Mouse (Mus musculus) lung, postnatal 0 days (tissue): ENCODE results near the gene Tubb3. TPM values are rescaled to one million over a fixed set of nuclear protein-coding genes. Genes with fewer than 3 reads are reported as not detected.

Source experiments
- ATAC-seq: fragments of 200-750 bp; cut with Nextera tagmentation; 2 replicates; pipeline ENCODE4 v1.8.0; 2017; ENCODE audit warnings: moderate library complexity
- DNase-seq: peaks from one replicate; pipeline ENCODE4 v3.0.0-alpha.2; 2016; ENCODE audit warnings: low spot score
- H3K27ac ChIP-seq: fragments of 300-500 bp; sonication (generic); 2 replicates; pipeline ENCODE4 v1.5.1; 2014; ENCODE audit warnings: antibody characterized with exemption, mild to moderate bottlenecking, low read length, mixed read lengths
- H3K27me3 ChIP-seq: fragments of 300-500 bp; sonication (generic); replicated peaks from 2 replicates; pipeline ENCODE4 v1.6.1; 2014; ENCODE audit warnings: low read length, mixed read lengths; ENCODE audit not compliant: insufficient read depth
- H3K36me3 ChIP-seq: fragments of 300-500 bp; sonication (generic); 2 replicates; pipeline ENCODE4 v1.6.1; 2014; ENCODE audit warnings: low read length, mixed read lengths; ENCODE audit not compliant: insufficient read depth
- H3K4me1 ChIP-seq: fragments of 300-500 bp; sonication (generic); 2 replicates; pipeline ENCODE4 v1.6.1; 2014; ENCODE audit warnings: antibody characterized with exemption, low read depth, low read length, mixed read lengths; ENCODE audit not compliant: insufficient read depth
- H3K4me2 ChIP-seq: fragments of 300-500 bp; sonication (generic); replicated peaks from 2 replicates; pipeline ENCODE4 v1.6.1; 2014; ENCODE audit warnings: low read depth, mild to moderate bottlenecking, low read length, moderate library complexity, mixed read lengths
- H3K4me3 ChIP-seq: fragments of 300-500 bp; sonication (generic); 2 replicates; pipeline ENCODE4 v1.5.1; 2014; ENCODE audit warnings: low read depth, low read length
- H3K9ac ChIP-seq: fragments of 300-500 bp; sonication (generic); replicated peaks from 2 replicates; pipeline ENCODE4 v1.6.1; 2014; ENCODE audit warnings: low read depth, mild to moderate bottlenecking
- H3K9me3 ChIP-seq: fragments of 300-500 bp; sonication (generic); 2 replicates; pipeline ENCODE4 v1.6.1; 2016; ENCODE audit warnings: low read length, mixed read lengths
- CTCF ChIP-seq: IDR thresholded peaks from 2 replicates; pipeline ENCODE4 v1.5.1; 2016; ENCODE audit warnings: antibody characterized with exemption, mild to moderate bottlenecking
- EP300 ChIP-seq: IDR thresholded peaks from 2 replicates; pipeline ENCODE4 v1.6.1; 2016; ENCODE audit warnings: antibody characterized with exemption, mild to moderate bottlenecking, control low read depth
- WGBS: fragments of 180-500 bp; shearing (Covaris S2); extraction: QIAGEN DNeasy Blood & Tissue Kit; methylation state at CpG from one replicate; pipeline ENCODE4 v1.1.7; 2014; 5-methylcytosine and 5-hydroxymethylcytosine counted together
- polyA plus RNA-seq: library from polyadenylated mRNA; unstranded; fragments of >200 nt; fragmentation: Nextera tagmentation; extraction: Ambion mirVana; gene quantifications from 2 replicates; pipeline ENCODE4 v1.2.1, GENCODE M21; 2015

The Tubb3 gene
- polyA plus RNA-seq, 1 experiment from 2014 or later, result 0.42 TPM

- DNase-seq, result no peak
Measured at GRCm38 (mm10) chr8:123415967-123416943, 5.0 kb downstream of the Tubb3 start.

GRCm38 (mm10) chr8:123416944-123417555 is 5.8 kb downstream of the Tubb3 start:
- ATAC-seq, result no peak
- 57% methylated on average over 8 of the region's 8 CpGs for WGBS
- TF ChIP-seq CTCF (no peak), EP300 (no peak)

More at GRCm38 (mm10) chr8:123415967-123416943, 5.0 kb downstream of the Tubb3 start:
- no peak overlapping the region for H3K4me2 ChIP-seq
- WGBS, result 72% methylated on average over 8 of the region's 8 CpGs
- no peak overlapping the region for H3K4me3 ChIP-seq
- ATAC-seq, result no peak
- TF ChIP-seq EP300 (no peak), CTCF (peak; percentile 47)
- no peak overlapping the region for H3K9ac ChIP-seq
- no peaks in the 10 kb centered on the region for H3K36me3 ChIP-seq
- H3K27ac ChIP-seq, result no peak overlapping the region
- no peaks in the 10 kb centered on the region for H3K9me3 ChIP-seq
- no peaks in the 10 kb centered on the region for H3K4me1 ChIP-seq
- peaks cover 15% of the 10 kb centered on the region for H3K27me3 ChIP-seq

DNA sequence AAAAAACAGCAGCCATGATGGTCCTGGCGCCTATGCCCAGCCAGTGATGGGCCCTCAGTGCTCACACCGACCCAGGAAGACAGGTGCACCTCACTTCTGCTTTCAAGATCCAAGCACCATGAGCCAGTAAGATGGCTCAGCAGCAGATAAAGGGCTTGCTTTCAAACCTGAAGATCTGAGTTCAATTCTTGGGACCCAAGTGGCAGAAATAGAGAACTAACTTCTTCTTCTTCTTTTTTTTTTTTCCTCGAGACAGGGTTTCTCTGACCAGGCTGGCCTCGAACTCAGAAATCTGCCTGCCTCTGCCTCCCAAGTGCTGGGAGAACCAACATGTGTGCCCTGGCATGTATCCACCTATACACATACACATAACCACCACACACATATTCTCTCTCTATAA is 8.5 kb downstream of the Tubb3 start:
- no peaks in the 10 kb centered on the region for H3K9me3 ChIP-seq
- no peaks in the 10 kb centered on the region for H3K27me3 ChIP-seq
- no peaks in the 10 kb centered on the region for H3K4me1 ChIP-seq
- 70% methylated on average over 4 of the region's 4 CpGs for WGBS
- TF ChIP-seq CTCF, result no peak
- TF ChIP-seq EP300, result no peak
- H3K9ac ChIP-seq, result no peak overlapping the region
- DNase-seq (no peak), ATAC-seq (no peak)
- H3K36me3 ChIP-seq, result no peaks in the 10 kb centered on the region
- H3K4me2 ChIP-seq, result no peak overlapping the region
- H3K4me3 ChIP-seq, result no peak overlapping the region
- no peak overlapping the region for H3K27ac ChIP-seq

More at GRCm38 (mm10) chr8:123416944-123417555, 5.8 kb downstream of the Tubb3 start:
- no peak overlapping the region for H3K9ac ChIP-seq
- DNase-seq, result no peak
- no peak overlapping the region for H3K4me2 ChIP-seq
- no peaks in the 10 kb centered on the region for H3K36me3 ChIP-seq
- no peak overlapping the region for H3K4me3 ChIP-seq
- H3K27me3 ChIP-seq, result peaks cover 7% of the 10 kb centered on the region; the same call in 1 of the 2 replicates
- H3K4me1 ChIP-seq, result no peaks in the 10 kb centered on the region
- no peaks in the 10 kb centered on the region for H3K9me3 ChIP-seq
- H3K27ac ChIP-seq, result no peak overlapping the region

DNA sequence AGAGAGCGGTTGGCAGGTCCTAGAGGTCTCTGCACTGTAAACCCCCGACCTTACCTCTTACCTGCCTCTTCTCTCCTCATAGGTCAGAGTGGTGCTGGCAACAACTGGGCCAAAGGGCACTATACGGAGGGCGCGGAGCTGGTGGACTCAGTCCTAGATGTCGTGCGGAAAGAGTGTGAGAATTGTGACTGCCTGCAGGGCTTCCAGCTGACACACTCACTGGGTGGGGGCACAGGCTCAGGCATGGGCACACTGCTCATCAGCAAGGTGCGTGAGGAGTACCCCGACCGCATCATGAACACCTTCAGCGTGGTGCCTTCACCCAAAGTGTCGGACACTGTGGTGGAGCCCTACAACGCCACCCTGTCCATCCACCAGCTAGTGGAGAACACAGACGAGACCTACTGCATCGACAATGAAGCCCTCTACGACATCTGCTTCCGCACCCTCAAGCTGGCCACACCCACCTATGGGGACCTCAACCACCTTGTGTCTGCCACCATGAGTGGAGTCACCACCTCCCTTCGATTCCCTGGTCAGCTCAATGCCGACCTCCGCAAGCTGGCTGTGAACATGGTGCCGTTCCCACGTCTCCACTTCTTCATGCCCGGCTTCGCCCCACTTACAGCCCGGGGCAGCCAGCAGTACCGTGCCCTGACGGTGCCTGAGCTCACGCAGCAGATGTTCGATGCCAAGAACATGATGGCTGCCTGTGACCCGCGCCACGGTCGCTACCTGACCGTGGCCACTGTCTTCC is 9.5 kb downstream of the Tubb3 start:
- H3K36me3 ChIP-seq, result no peaks in the 10 kb centered on the region
- H3K27ac ChIP-seq, result no peak overlapping the region
- H3K4me1 ChIP-seq, result no peaks in the 10 kb centered on the region
- no peaks in the 10 kb centered on the region for H3K27me3 ChIP-seq
- no peak for ATAC-seq
- no peak overlapping the region for H3K9ac ChIP-seq
- no peak overlapping the region for H3K4me3 ChIP-seq
- DNase-seq, result no peak
- H3K4me2 ChIP-seq, result no peak overlapping the region
- WGBS, result 88% methylated on average over 34 of the region's 34 CpGs
- H3K9me3 ChIP-seq, result no peaks in the 10 kb centered on the region
- TF ChIP-seq EP300 (no peak), CTCF (no peak)

- no peak for DNase-seq
- Histone ChIP-seq H3K9me3 (no peaks in the 10 kb centered on the region), H3K27ac (no peak overlapping the region), H3K4me2 (no peak overlapping the region), H3K9ac (no peak overlapping the region), H3K27me3 (no peaks in the 10 kb centered on the region), H3K4me1 (no peaks in the 10 kb centered on the region), H3K4me3 (no peak overlapping the region), H3K36me3 (no peaks in the 10 kb centered on the region)
- TF ChIP-seq CTCF (no peak), EP300 (no peak)
- WGBS, result 85% methylated on average over 19 of the region's 19 CpGs
- no peak for ATAC-seq
Measured at GRCm38 (mm10) chr8:123421325-123421724, 10.1 kb downstream of the Tubb3 start.
